Mouse (Mus musculus): ENCODE data around the gene Sclt1. TPM values are rescaled to one million over a fixed set of nuclear protein-coding genes. Genes with fewer than 3 reads are reported as not detected.

Gene Sclt1
- polyA plus RNA-seq, 1 experiment from 2014 or later, result 10.6 TPM

GRCm38 (mm10) chr3:41601226-41602020, 140.9 kb downstream of the Sclt1 start:
- Histone ChIP-seq H3K9ac (ENCODE audit: low read depth, low read length) (no peak overlapping the region), H3K4me2 (ENCODE audit: low read depth, low read length) (no peak overlapping the region), H3K4me1 (ENCODE audit: control insufficient read depth, insufficient read depth, low read length) (no peaks in the 10 kb centered on the region; the same call in 1 of the 2 replicates), H3K9me3 (ENCODE audit: control insufficient read depth, low read length) (no peaks in the 10 kb centered on the region), H3K27ac (ENCODE audit: low read length) (0 out of 2 replicates have a peak overlapping the region, but pooled peaks have one; percentile 15), H3K27me3 (replicated peaks; ENCODE audit: control insufficient read depth, insufficient read depth, low read length) (no peaks in the 10 kb centered on the region), H3K36me3 (ENCODE audit: control insufficient read depth, insufficient read depth, low read length) (peaks cover 14% of the 10 kb centered on the region), H3K4me3 (ENCODE audit: low read length) (no peak overlapping the region)
- 79% methylated on average over 9 of the region's 9 CpGs for WGBS
- ATAC-seq, result no peak

GRCm38 (mm10) chr3:41599806-41600589, 142.3 kb downstream of the Sclt1 start:
- 89% methylated on average over 14 of the region's 14 CpGs for WGBS
- Histone ChIP-seq H3K27me3 (replicated peaks; ENCODE audit: control insufficient read depth, insufficient read depth, low read length) (no peaks in the 10 kb centered on the region), H3K9ac (ENCODE audit: low read depth, low read length) (no peak overlapping the region), H3K4me3 (ENCODE audit: low read length) (no peak overlapping the region), H3K36me3 (ENCODE audit: control insufficient read depth, insufficient read depth, low read length) (peaks cover 9% of the 10 kb centered on the region), H3K4me2 (ENCODE audit: low read depth, low read length) (no peak overlapping the region), H3K9me3 (ENCODE audit: control insufficient read depth, low read length) (no peaks in the 10 kb centered on the region), H3K27ac (ENCODE audit: low read length) (no peak overlapping the region), H3K4me1 (ENCODE audit: control insufficient read depth, insufficient read depth, low read length) (no peaks in the 10 kb centered on the region; the same call in 1 of the 2 replicates)
- ATAC-seq, result peak; percentile 39

GRCm38 (mm10) chr3:41599226-41599625, 143.1 kb downstream of the Sclt1 start:
- no peak overlapping the region for H3K4me2 ChIP-seq (ENCODE audit: low read depth, low read length)
- no peak overlapping the region for H3K9ac ChIP-seq (ENCODE audit: low read depth, low read length)
- H3K9me3 ChIP-seq (ENCODE audit: control insufficient read depth, low read length), result no peaks in the 10 kb centered on the region
- no peak overlapping the region for H3K27ac ChIP-seq (ENCODE audit: low read length)
- H3K27me3 ChIP-seq (replicated peaks; ENCODE audit: control insufficient read depth, insufficient read depth, low read length), result no peaks in the 10 kb centered on the region
- peaks cover 3% of the 10 kb centered on the region; the same call in 1 of the 2 replicates for H3K4me1 ChIP-seq (ENCODE audit: control insufficient read depth, insufficient read depth, low read length)
- H3K4me3 ChIP-seq (ENCODE audit: low read length), result no peak overlapping the region
- peaks cover 3% of the 10 kb centered on the region for H3K36me3 ChIP-seq (ENCODE audit: control insufficient read depth, insufficient read depth, low read length)
- WGBS, result 92% methylated on average over 10 of the region's 10 CpGs
- no peak for ATAC-seq

- H3K9me3 ChIP-seq (ENCODE audit: control insufficient read depth, low read length), result no peaks in the 10 kb centered on the region
- no peak overlapping the region for H3K9ac ChIP-seq (ENCODE audit: low read depth, low read length)
- H3K36me3 ChIP-seq (ENCODE audit: control insufficient read depth, insufficient read depth, low read length), result peaks cover 3% of the 10 kb centered on the region
- WGBS, result 82% methylated on average over 9 of the region's 9 CpGs
- no peak overlapping the region for H3K4me2 ChIP-seq (ENCODE audit: low read depth, low read length)
- ATAC-seq, result no peak
- no peak overlapping the region for H3K4me3 ChIP-seq (ENCODE audit: low read length)
- peaks cover 3% of the 10 kb centered on the region; the same call in 1 of the 2 replicates for H3K4me1 ChIP-seq (ENCODE audit: control insufficient read depth, insufficient read depth, low read length)
- H3K27me3 ChIP-seq (replicated peaks; ENCODE audit: control insufficient read depth, insufficient read depth, low read length), result no peaks in the 10 kb centered on the region
- H3K27ac ChIP-seq (ENCODE audit: low read length), result no peak overlapping the region
These were observed 143.9 kb downstream of the Sclt1 start for GRCm38 (mm10) chr3:41598412-41598811.

- no peak for ATAC-seq
- no peak overlapping the region for H3K27ac ChIP-seq (ENCODE audit: low read length)
- no peak overlapping the region for H3K9ac ChIP-seq (ENCODE audit: low read depth, low read length)
- 91% methylated on average over 8 of the region's 8 CpGs for WGBS
- no peaks in the 10 kb centered on the region for H3K27me3 ChIP-seq (replicated peaks; ENCODE audit: control insufficient read depth, insufficient read depth, low read length)
- H3K4me1 ChIP-seq (ENCODE audit: control insufficient read depth, insufficient read depth, low read length), result 0 out of 2 replicates have a peak, but pooled peaks cover 3% of the 10 kb centered on the region
- no peak overlapping the region for H3K4me2 ChIP-seq (ENCODE audit: low read depth, low read length)
- peaks cover 3% of the 10 kb centered on the region for H3K36me3 ChIP-seq (ENCODE audit: control insufficient read depth, insufficient read depth, low read length)
- no peaks in the 10 kb centered on the region for H3K9me3 ChIP-seq (ENCODE audit: control insufficient read depth, low read length)
- H3K4me3 ChIP-seq (ENCODE audit: low read length), result no peak overlapping the region
These were observed 145.3 kb downstream of the Sclt1 start for GRCm38 (mm10) chr3:41597036-41597435.

GRCm38 (mm10) chr3:41595010-41595409, 147.3 kb downstream of the Sclt1 start:
- Histone ChIP-seq H3K4me3 (ENCODE audit: low read length) (no peak overlapping the region), H3K9ac (ENCODE audit: low read depth, low read length) (no peak overlapping the region), H3K9me3 (ENCODE audit: control insufficient read depth, low read length) (no peaks in the 10 kb centered on the region), H3K36me3 (ENCODE audit: control insufficient read depth, insufficient read depth, low read length) (peaks cover 3% of the 10 kb centered on the region), H3K27ac (ENCODE audit: low read length) (0 out of 2 replicates have a peak overlapping the region, but pooled peaks have one; percentile 29), H3K4me1 (ENCODE audit: control insufficient read depth, insufficient read depth, low read length) (peaks cover 9% of the 10 kb centered on the region), H3K27me3 (replicated peaks; ENCODE audit: control insufficient read depth, insufficient read depth, low read length) (no peaks in the 10 kb centered on the region), H3K4me2 (ENCODE audit: low read depth, low read length) (no peak overlapping the region)
- ATAC-seq, result no peak
- over 99% methylated on average over 4 of the region's 4 CpGs for WGBS

- no peaks in the 10 kb centered on the region for H3K27me3 ChIP-seq (replicated peaks; ENCODE audit: control insufficient read depth, insufficient read depth, low read length)
- H3K9ac ChIP-seq (ENCODE audit: low read depth, low read length), result no peak overlapping the region
- H3K9me3 ChIP-seq (ENCODE audit: control insufficient read depth, low read length), result no peaks in the 10 kb centered on the region
- peak; percentile 82 for ATAC-seq
- no peak overlapping the region for H3K4me2 ChIP-seq (ENCODE audit: low read depth, low read length)
- 70% methylated on average over 9 of the region's 9 CpGs for WGBS
- no peak overlapping the region for H3K4me3 ChIP-seq (ENCODE audit: low read length)
- peak overlapping the region; percentile 74 for H3K27ac ChIP-seq (ENCODE audit: low read length)
- H3K4me1 ChIP-seq (ENCODE audit: control insufficient read depth, insufficient read depth, low read length), result peaks cover 15% of the 10 kb centered on the region
- peaks cover 5% of the 10 kb centered on the region for H3K36me3 ChIP-seq (ENCODE audit: control insufficient read depth, insufficient read depth, low read length)
These were observed 148.0 kb downstream of the Sclt1 start for GRCm38 (mm10) chr3:41594097-41594879.

GRCm38 (mm10) chr3:41592805-41593204, 149.5 kb downstream of the Sclt1 start:
- Histone ChIP-seq H3K27ac (ENCODE audit: low read length) (no peak overlapping the region), H3K9ac (ENCODE audit: low read depth, low read length) (no peak overlapping the region), H3K9me3 (ENCODE audit: control insufficient read depth, low read length) (no peaks in the 10 kb centered on the region), H3K4me3 (ENCODE audit: low read length) (no peak overlapping the region), H3K36me3 (ENCODE audit: control insufficient read depth, insufficient read depth, low read length) (peaks cover 3% of the 10 kb centered on the region), H3K4me1 (ENCODE audit: control insufficient read depth, insufficient read depth, low read length) (peaks cover 25% of the 10 kb centered on the region), H3K27me3 (replicated peaks; ENCODE audit: control insufficient read depth, insufficient read depth, low read length) (no peaks in the 10 kb centered on the region), H3K4me2 (ENCODE audit: low read depth, low read length) (no peak overlapping the region)
- WGBS, result 84% methylated on average over 7 of the region's 7 CpGs
- ATAC-seq, result no peak

Data from intestine, embryonic 16.5 days (tissue).